Mouse (Mus musculus): ENCODE data around the gene 1700093K21Rik. TPM values are rescaled to one million over a fixed set of nuclear protein-coding genes. Genes with fewer than 3 reads are reported as not detected.
"Not testable (repeated sequence)": the region's sequence is repeated elsewhere in the genome, so short reads cannot be mapped to it uniquely, and the experiment has no call there.

Gene 1700093K21Rik
- polyA plus RNA-seq, 1 experiment from 2014 or later, result not detected

DNA sequence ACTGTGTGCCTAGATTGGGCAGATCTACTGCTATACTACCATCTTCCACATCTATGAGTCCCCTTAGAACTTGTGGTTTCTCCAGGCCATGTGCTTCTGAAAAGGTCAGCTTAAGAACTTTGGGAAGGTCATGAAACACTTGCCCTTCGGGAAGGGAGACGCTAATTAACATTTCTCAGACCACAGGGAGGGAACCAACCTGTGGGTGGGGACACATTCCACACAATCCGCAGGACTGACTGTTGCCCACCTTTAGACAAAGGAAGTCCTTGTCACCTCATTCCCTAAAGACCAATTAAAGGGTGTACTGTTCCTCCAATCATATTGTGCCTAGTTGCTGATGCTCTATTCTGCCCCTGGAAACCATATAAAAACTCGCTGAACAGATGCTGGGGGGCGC, 16.2 kb downstream of the 1700093K21Rik start:
- WGBS, result 69% methylated on average over 5 of the region's 5 CpGs
- H3K36me3 ChIP-seq (replicated peaks; ENCODE audit: control insufficient read depth, insufficient read depth, low read depth, low read length); H3K27ac ChIP-seq (replicated peaks; ENCODE audit: low read depth, low read length); H3K4me1 ChIP-seq (ENCODE audit: control insufficient read depth, insufficient read depth, low read length); H3K27me3 ChIP-seq (ENCODE audit: control insufficient read depth, insufficient read depth, low read length); DNase-seq (ENCODE audit: low spot score); H3K9ac ChIP-seq (replicated peaks; ENCODE audit: low read length); ATAC-seq (replicated peaks; ENCODE audit: insufficient number of reproducible peaks, low FRiP score, low TSS enrichment, low read depth); H3K9me3 ChIP-seq (replicated peaks; ENCODE audit: control insufficient read depth, low read length); H3K4me3 ChIP-seq (ENCODE audit: low read depth, low read length); H3K4me2 ChIP-seq (ENCODE audit: low read depth, low read length): not testable (repeated sequence)

DNA sequence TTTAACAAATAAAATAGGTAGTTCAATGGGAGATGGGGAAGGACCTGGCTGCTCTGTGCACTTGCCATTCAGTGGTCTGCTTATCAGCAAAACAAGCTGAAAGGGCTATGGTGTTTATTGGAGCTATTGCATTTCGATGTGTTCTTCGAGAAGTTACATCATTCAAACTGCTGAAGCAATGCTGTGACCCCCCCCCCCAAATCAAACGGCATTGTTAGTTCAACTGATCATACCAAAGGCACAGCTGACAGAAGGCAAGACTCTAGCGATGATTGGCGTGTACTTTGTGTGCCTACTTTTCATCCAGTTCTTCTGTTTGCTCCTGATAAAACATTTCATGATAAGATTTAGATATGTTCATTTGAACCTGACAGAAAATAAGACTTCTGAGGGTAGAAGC, 22.3 kb downstream of the 1700093K21Rik start:
- Histone ChIP-seq H3K27me3 (ENCODE audit: control insufficient read depth, insufficient read depth, low read length) (no peaks in the 10 kb centered on the region), H3K27ac (replicated peaks; ENCODE audit: low read depth, low read length) (peak overlapping the region; percentile 78), H3K9ac (replicated peaks; ENCODE audit: low read length) (peak overlapping the region; percentile 51), H3K4me1 (ENCODE audit: control insufficient read depth, insufficient read depth, low read length) (no peaks in the 10 kb centered on the region; the same call in 1 of the 2 replicates), H3K4me3 (ENCODE audit: low read depth, low read length) (peak overlapping the region; percentile 75), H3K9me3 (replicated peaks; ENCODE audit: control insufficient read depth, low read length) (no peaks in the 10 kb centered on the region), H3K36me3 (replicated peaks; ENCODE audit: control insufficient read depth, insufficient read depth, low read depth, low read length) (no peaks in the 10 kb centered on the region; the same call in 1 of the 2 replicates), H3K4me2 (ENCODE audit: low read depth, low read length) (peak overlapping the region; percentile 79)
- WGBS, result 67% methylated on average over 5 of the region's 5 CpGs
- no peak for ATAC-seq (replicated peaks; ENCODE audit: insufficient number of reproducible peaks, low FRiP score, low TSS enrichment, low read depth)
- no peak for DNase-seq (ENCODE audit: low spot score)

DNA sequence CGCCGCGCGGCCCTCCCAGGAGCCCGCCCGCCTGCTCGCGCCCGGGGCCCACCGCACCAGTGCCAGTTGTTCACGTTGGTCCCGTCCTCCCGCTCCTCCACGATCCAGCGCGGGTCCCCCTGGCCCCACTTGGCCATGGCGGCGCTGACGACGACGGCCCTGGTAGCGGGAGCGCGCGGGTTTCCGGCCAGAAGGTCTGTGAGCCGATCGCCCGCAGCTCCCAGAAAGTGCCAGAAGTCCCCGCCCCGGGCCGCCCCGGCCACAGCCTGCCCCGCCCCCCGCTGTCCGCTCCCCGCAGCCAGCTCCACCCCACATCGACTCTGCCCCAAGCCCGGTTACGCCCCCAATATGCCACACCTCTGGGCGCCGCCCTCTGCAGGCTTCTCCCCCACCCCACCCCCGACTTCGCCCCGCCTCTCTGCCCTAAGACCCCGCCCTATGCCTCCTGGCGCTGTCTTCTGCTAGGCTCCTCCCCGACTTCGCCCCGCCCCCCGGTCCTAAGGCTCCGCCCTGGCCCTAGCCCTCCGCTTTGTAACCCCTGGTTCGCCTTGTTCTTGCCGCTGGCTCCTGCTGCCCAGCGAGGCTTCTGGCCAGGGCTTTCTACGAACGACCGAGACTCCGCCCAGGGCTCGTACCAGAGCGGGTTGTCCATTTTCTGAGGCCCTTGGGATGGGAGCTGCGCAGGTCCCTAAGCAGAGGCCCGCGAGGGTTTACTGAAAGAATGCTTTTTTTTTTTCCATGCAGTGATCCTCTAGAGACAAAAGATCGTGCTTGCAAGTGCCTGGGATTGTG, 23.0 kb downstream of the 1700093K21Rik start, which contains the start of gene Ahsa2:
TSS of gene Ahsa2 (minus strand) at position 313 of the 792 bp plus-strand sequence.
- Histone ChIP-seq H3K4me1 (ENCODE audit: control insufficient read depth, insufficient read depth, low read length) (no peaks in the 10 kb centered on the region; the same call in 1 of the 2 replicates), H3K9me3 (replicated peaks; ENCODE audit: control insufficient read depth, low read length) (no peaks in the 10 kb centered on the region), H3K9ac (replicated peaks; ENCODE audit: low read length) (peak within 1 kb of the TSS; percentile 85), H3K27me3 (ENCODE audit: control insufficient read depth, insufficient read depth, low read length) (no peaks in the 10 kb centered on the region), H3K27ac (replicated peaks; ENCODE audit: low read depth, low read length) (peak within 1 kb of the TSS; percentile 92), H3K36me3 (replicated peaks; ENCODE audit: control insufficient read depth, insufficient read depth, low read depth, low read length) (peaks cover 6% of the 10 kb centered on the region), H3K4me3 (ENCODE audit: low read depth, low read length) (peak within 1 kb of the TSS; percentile 75), H3K4me2 (ENCODE audit: low read depth, low read length) (peak within 1 kb of the TSS; percentile 79)
- DNase-seq (ENCODE audit: low spot score) (peak; percentile 98), ATAC-seq (replicated peaks; ENCODE audit: insufficient number of reproducible peaks, low FRiP score, low TSS enrichment, low read depth) (peak; percentile 90)
- WGBS, result 1% methylated on average over 52 of the region's 66 CpGs

DNA sequence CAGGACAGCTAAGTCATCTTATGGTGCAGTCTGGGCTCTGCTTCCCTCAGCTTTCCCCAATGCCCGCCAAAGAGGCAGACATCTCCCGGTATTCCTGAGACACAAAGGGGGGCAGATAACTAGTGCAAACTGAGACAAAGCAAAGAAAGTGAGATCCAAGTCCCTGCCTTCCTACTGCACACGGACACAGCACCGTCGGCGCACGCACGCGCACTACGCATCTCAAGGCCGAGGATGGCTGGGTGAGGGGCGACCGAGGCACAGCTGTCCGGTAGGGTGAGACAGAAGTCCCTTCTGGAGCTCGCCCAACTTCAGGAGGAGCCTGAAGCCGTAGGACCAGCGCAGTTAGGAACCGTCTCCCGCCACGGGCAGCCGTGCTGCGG, 23.6 kb downstream of the 1700093K21Rik start:
- Histone ChIP-seq H3K27ac (replicated peaks; ENCODE audit: low read depth, low read length) (peak overlapping the region; percentile 92), H3K9me3 (replicated peaks; ENCODE audit: control insufficient read depth, low read length) (no peaks in the 10 kb centered on the region), H3K9ac (replicated peaks; ENCODE audit: low read length) (peak overlapping the region; percentile 85), H3K27me3 (ENCODE audit: control insufficient read depth, insufficient read depth, low read length) (no peaks in the 10 kb centered on the region), H3K36me3 (replicated peaks; ENCODE audit: control insufficient read depth, insufficient read depth, low read depth, low read length) (peaks cover 11% of the 10 kb centered on the region), H3K4me2 (ENCODE audit: low read depth, low read length) (peak overlapping the region; percentile 79), H3K4me3 (ENCODE audit: low read depth, low read length) (peak overlapping the region; percentile 75), H3K4me1 (ENCODE audit: control insufficient read depth, insufficient read depth, low read length) (no peaks in the 10 kb centered on the region; the same call in 1 of the 2 replicates)
- 0% methylated on average over 22 of the region's 22 CpGs for WGBS
- DNase-seq (ENCODE audit: low spot score), result peak; percentile 79
- ATAC-seq (replicated peaks; ENCODE audit: insufficient number of reproducible peaks, low FRiP score, low TSS enrichment, low read depth), result peak; percentile 79

DNA sequence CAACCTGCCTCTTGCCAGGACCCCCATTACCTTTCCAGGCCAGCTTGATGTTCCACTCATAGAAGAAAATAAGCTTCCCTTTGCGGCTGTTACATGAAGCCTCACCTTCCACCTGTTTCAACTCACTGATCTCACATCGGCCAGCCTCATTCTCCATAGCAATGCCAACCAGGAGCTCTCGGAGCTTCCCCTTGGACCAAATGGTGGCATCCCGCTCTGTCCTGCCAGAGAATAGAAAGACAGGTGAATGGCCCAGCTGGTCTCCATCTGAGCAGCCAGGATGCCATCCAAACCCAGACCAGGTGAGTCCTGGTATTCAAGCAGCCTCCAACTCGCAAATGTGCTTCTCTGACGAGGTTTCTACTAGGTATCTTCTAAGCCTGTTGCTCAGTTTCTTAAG, 24.3 kb downstream of the 1700093K21Rik start:
- no peaks in the 10 kb centered on the region; the same call in 1 of the 2 replicates for H3K4me1 ChIP-seq (ENCODE audit: control insufficient read depth, insufficient read depth, low read length)
- no peak overlapping the region for H3K27ac ChIP-seq (replicated peaks; ENCODE audit: low read depth, low read length)
- H3K27me3 ChIP-seq (ENCODE audit: control insufficient read depth, insufficient read depth, low read length), result no peaks in the 10 kb centered on the region
- peak overlapping the region; percentile 75 for H3K4me3 ChIP-seq (ENCODE audit: low read depth, low read length)
- no peak for ATAC-seq (replicated peaks; ENCODE audit: insufficient number of reproducible peaks, low FRiP score, low TSS enrichment, low read depth)
- peak overlapping the region; percentile 85 for H3K9ac ChIP-seq (replicated peaks; ENCODE audit: low read length)
- H3K4me2 ChIP-seq (ENCODE audit: low read depth, low read length), result peak overlapping the region; percentile 79
- peaks cover 11% of the 10 kb centered on the region for H3K36me3 ChIP-seq (replicated peaks; ENCODE audit: control insufficient read depth, insufficient read depth, low read depth, low read length)
- WGBS, result 56% methylated on average over 6 of the region's 6 CpGs
- no peak for DNase-seq (ENCODE audit: low spot score)
- no peaks in the 10 kb centered on the region for H3K9me3 ChIP-seq (replicated peaks; ENCODE audit: control insufficient read depth, low read length)

DNA sequence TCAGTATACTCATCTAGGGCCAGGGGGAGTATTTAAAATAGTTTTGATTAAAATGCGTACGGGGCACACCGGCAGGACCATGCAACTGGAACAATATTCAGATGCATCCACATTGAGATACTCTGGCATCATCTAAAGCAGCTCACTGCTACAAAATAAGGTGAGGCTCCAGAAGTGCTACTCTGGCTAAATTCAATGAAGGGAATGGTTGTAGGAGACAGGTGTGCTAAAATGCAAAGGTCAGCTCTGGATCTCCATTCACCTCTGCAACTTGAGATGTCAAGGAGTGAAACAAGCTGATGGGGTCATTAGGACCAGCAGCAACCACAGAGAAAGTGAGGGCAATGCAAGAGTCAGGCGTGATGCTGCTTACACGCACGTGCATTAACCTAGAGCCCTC, 25.7 kb downstream of the 1700093K21Rik start:
- no peak for DNase-seq (ENCODE audit: low spot score)
- H3K9ac ChIP-seq (replicated peaks; ENCODE audit: low read length), result no peak overlapping the region
- H3K4me1 ChIP-seq (ENCODE audit: control insufficient read depth, insufficient read depth, low read length), result no peaks in the 10 kb centered on the region; the same call in 1 of the 2 replicates
- H3K27me3 ChIP-seq (ENCODE audit: control insufficient read depth, insufficient read depth, low read length), result no peaks in the 10 kb centered on the region
- H3K27ac ChIP-seq (replicated peaks; ENCODE audit: low read depth, low read length), result no peak overlapping the region
- no peak for ATAC-seq (replicated peaks; ENCODE audit: insufficient number of reproducible peaks, low FRiP score, low TSS enrichment, low read depth)
- no peaks in the 10 kb centered on the region for H3K9me3 ChIP-seq (replicated peaks; ENCODE audit: control insufficient read depth, low read length)
- H3K4me3 ChIP-seq (ENCODE audit: low read depth, low read length), result no peak overlapping the region
- H3K4me2 ChIP-seq (ENCODE audit: low read depth, low read length), result no peak overlapping the region
- WGBS, result 88% methylated on average over 6 of the region's 6 CpGs
- peaks cover 13% of the 10 kb centered on the region for H3K36me3 ChIP-seq (replicated peaks; ENCODE audit: control insufficient read depth, insufficient read depth, low read depth, low read length)

DNA sequence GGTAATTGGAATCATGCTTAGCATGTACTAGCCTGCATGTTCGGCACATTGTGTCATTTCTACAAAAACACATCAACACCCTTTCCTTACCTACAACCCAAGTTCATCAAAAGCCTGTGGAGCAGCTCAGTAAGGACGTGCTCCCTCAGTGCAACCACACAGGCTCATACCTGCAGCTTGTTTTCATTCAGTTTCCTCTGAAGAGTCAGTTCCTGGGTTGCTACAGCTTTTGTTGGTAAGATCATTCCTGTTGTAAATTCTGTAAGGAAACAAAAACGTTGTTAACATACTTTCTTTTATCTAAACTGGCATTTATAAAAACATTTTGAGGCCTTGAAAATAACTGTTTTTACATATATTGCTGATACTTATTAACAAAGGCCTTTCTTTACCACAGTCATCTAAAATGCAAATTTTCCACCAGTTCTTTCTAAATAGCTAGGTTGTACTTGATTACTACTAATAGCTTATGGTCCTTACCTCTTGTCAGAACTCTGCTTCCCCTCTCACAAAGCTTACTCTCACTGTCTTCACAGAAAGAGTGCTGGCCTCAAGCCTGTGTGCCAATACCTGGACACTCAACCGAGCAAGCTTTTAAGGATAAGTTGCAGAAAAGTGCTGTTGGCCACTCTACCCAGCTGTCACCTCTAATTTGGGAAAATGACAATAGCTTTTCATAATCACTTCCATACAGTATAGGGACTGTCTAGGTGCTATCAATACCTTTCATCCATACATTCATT, 28.7 kb downstream of the 1700093K21Rik start:
- H3K27me3 ChIP-seq (ENCODE audit: control insufficient read depth, insufficient read depth, low read length), result no peaks in the 10 kb centered on the region
- H3K36me3 ChIP-seq (replicated peaks; ENCODE audit: control insufficient read depth, insufficient read depth, low read depth, low read length), result peaks cover 20% of the 10 kb centered on the region
- H3K4me1 ChIP-seq (ENCODE audit: control insufficient read depth, insufficient read depth, low read length), result no peaks in the 10 kb centered on the region; the same call in 1 of the 2 replicates
- DNase-seq (ENCODE audit: low spot score) (no peak), ATAC-seq (replicated peaks; ENCODE audit: insufficient number of reproducible peaks, low FRiP score, low TSS enrichment, low read depth) (no peak)
- no peak overlapping the region for H3K4me3 ChIP-seq (ENCODE audit: low read depth, low read length)
- no peak overlapping the region for H3K27ac ChIP-seq (replicated peaks; ENCODE audit: low read depth, low read length)
- no peaks in the 10 kb centered on the region for H3K9me3 ChIP-seq (replicated peaks; ENCODE audit: control insufficient read depth, low read length)
- H3K4me2 ChIP-seq (ENCODE audit: low read depth, low read length), result no peak overlapping the region
- WGBS, result 84% methylated on average over 4 of the region's 4 CpGs
- no peak overlapping the region for H3K9ac ChIP-seq (replicated peaks; ENCODE audit: low read length)

DNA sequence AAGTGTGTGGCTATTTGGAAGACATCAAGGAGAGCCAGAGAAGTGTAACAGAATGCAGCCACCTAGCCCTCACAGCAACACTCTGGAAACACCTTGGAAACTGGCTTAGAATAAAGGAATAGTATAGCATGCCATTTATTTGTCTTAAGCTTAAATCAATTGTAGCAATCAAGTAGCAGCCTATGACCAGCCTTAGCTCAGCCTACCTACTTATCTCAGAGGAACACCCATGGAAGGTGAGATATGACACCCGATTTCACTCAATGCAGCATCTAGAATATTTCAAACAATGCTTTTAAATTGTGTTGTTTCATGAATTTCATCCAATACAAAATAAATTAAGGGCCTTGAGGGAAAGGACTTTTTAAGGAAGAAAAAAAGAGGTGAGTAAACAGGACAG, 31.0 kb downstream of the 1700093K21Rik start:
- ATAC-seq (replicated peaks; ENCODE audit: insufficient number of reproducible peaks, low FRiP score, low TSS enrichment, low read depth) (no peak), DNase-seq (ENCODE audit: low spot score) (no peak)
- 89% methylated on average over 1 of the region's 1 CpGs for WGBS
- Histone ChIP-seq H3K9ac (replicated peaks; ENCODE audit: low read length) (no peak overlapping the region), H3K4me1 (ENCODE audit: control insufficient read depth, insufficient read depth, low read length) (no peaks in the 10 kb centered on the region), H3K9me3 (replicated peaks; ENCODE audit: control insufficient read depth, low read length) (no peaks in the 10 kb centered on the region), H3K4me3 (ENCODE audit: low read depth, low read length) (no peak overlapping the region), H3K27me3 (ENCODE audit: control insufficient read depth, insufficient read depth, low read length) (no peaks in the 10 kb centered on the region), H3K36me3 (replicated peaks; ENCODE audit: control insufficient read depth, insufficient read depth, low read depth, low read length) (peaks cover 23% of the 10 kb centered on the region), H3K27ac (replicated peaks; ENCODE audit: low read depth, low read length) (no peak overlapping the region), H3K4me2 (ENCODE audit: low read depth, low read length) (no peak overlapping the region)
